Comparison of ENCODE assay signal across 9 mouse cellular contexts in the genomic region with DNA sequence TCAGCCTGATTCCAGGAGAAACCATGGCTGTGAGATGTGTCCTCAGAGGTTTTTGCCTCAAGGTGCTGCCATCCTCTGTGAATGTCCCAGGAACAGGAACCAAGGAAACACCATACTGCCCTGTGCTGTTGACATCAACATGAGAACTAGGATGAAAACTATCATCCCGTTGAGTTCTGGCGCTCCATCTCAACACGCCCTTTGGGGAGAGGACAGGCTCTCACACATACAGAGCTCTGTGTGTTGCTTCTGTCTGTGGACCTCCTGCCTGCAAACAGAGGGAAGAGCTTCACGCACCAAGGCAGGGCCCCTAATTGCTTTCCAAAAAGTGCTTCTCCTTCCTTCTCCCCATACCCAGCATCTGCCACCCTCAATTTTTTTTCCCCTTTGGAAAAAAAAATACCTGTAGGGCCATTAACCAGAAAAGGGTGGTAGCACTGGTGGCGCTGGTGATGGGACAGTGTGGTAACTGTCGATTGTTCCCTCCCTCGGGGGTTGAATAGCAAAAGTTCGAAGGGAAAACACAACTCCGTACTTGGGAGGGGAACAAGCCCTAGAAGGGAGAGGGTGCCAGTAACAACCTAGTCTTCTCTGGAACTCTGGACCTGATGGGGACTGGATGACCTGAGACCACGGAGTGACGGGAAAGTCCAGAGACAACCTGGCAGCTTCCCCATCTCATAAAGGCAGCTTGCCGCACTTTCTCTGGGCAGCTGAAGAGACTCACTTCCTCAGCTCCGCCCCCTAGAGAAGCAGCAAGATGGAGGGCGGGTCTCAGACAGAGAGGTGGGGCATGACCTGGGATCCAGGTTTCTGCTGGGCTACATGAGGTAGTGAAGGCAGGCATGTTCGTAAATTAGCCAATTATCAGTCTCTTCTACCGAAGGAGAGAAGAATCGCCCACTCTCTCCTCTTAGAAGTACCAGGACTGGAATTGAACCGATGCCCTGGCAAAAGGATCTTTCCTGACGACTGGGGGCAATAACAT. TPM values are rescaled to one million over a fixed set of nuclear protein-coding genes. Genes with fewer than 3 reads are reported as not detected.
DNase-seq lines count a peak whose midpoint lies in the region; ATAC-seq and TF ChIP-seq lines count a peak whose summit lies in the region.
"Had no signal": no experiment of that assay in that cellular context is flagged by ENCODE, and none has a peak within 500 bp of the region (broad histone marks: within the 10 kb centered on the region; RNA-seq: fewer than 3 reads in every experiment).

No protein-coding gene starts in this region.

- H3K9me3 ChIP-seq in midbrain, embryonic 11.5 days (ENCODE audit: control insufficient read depth, low read length): no peaks in the 10 kb centered on the region
- H3K9me3 ChIP-seq in midbrain, embryonic 14.5 days (ENCODE audit: control insufficient read depth, low read length): no peaks in the 10 kb centered on the region
- H3K9me3 ChIP-seq in limb, embryonic 14.5 days (ENCODE audit: control insufficient read depth, low read length): no peaks in the 10 kb centered on the region
- H3K9me3 ChIP-seq: embryonic facial prominence, embryonic 12.5 days had no signal

- no peak for ATAC-seq in midbrain, embryonic 11.5 days (ENCODE audit: low FRiP score)
- ATAC-seq in midbrain, embryonic 14.5 days (ENCODE audit: low FRiP score, low TSS enrichment): no peak
- peak; percentile 70 for ATAC-seq in erythroid progenitor cell, adult 5-6 weeks (replicated peaks; ENCODE audit: low FRiP score, poor library complexity, severe bottlenecking)
- ATAC-seq in limb, embryonic 14.5 days (ENCODE audit: low FRiP score, low read depth): no peak

- no peak overlapping the region for H3K4me3 ChIP-seq in midbrain, embryonic 11.5 days (ENCODE audit: low read depth, low read length)
- H3K4me3 ChIP-seq in midbrain, embryonic 14.5 days (replicated peaks; ENCODE audit: low read depth, low read length): no peak overlapping the region
- no peak overlapping the region for H3K4me3 ChIP-seq in limb, embryonic 14.5 days (replicated peaks; ENCODE audit: low read length)
- H3K4me3 ChIP-seq: embryonic facial prominence, embryonic 12.5 days had no signal

- no peak overlapping the region for H3K4me2 ChIP-seq in midbrain, embryonic 11.5 days
- no peak overlapping the region for H3K4me2 ChIP-seq in midbrain, embryonic 14.5 days (ENCODE audit: low read length)
- peak overlapping the region; percentile 7; the same call in 1 of the 2 replicates for H3K4me2 ChIP-seq in limb, embryonic 14.5 days (replicated peaks; ENCODE audit: low read depth, low read length, severe bottlenecking)
- H3K4me2 ChIP-seq: embryonic facial prominence, embryonic 12.5 days had no signal

- TF ChIP-seq POLR2A in limb, embryonic 14.5 days (IDR thresholded peaks at IDR 0.05; ENCODE audit: borderline replicate concordance, extremely low read depth, insufficient read depth, insufficient read length): no peak

- H3K9ac ChIP-seq in midbrain, embryonic 11.5 days (ENCODE audit: low read length): no peak overlapping the region
- no peak overlapping the region for H3K9ac ChIP-seq in midbrain, embryonic 14.5 days (replicated peaks; ENCODE audit: low read length)
- H3K9ac ChIP-seq in limb, embryonic 14.5 days (ENCODE audit: low read depth, low read length, severe bottlenecking): no peak overlapping the region
- H3K9ac ChIP-seq: embryonic facial prominence, embryonic 12.5 days had no signal

- peak; percentile 80 for DNase-seq in midbrain, embryonic 11.5 days (ENCODE audit: low spot score, missing footprints)
- DNase-seq in midbrain, embryonic 14.5 days: no peak
- no peak for DNase-seq in limb, embryonic 14.5 days (ENCODE audit: low spot score)
- DNase-seq in natural killer cell, adult 2 months (ENCODE audit: low spot score in 2 of 2): peak; percentile 89 to 90
- no peak for DNase-seq in ovary, postnatal 10 days (ENCODE audit: low spot score)
- DNase-seq in retina, embryonic 14.5 days (ENCODE audit: low spot score): no peak
- no peak for DNase-seq in cerebellum, adult 11 months

- WGBS in midbrain, embryonic 11.5 days: 39% methylated on average over 19 of the region's 19 CpGs
- WGBS in midbrain, embryonic 14.5 days: 41% methylated on average over 19 of the region's 19 CpGs
- WGBS in limb, embryonic 14.5 days: 31% methylated on average over 19 of the region's 19 CpGs

- no peaks in the 10 kb centered on the region for H3K27me3 ChIP-seq in midbrain, embryonic 11.5 days (ENCODE audit: control insufficient read depth, insufficient read depth, low read length)
- no peaks in the 10 kb centered on the region for H3K27me3 ChIP-seq in midbrain, embryonic 14.5 days (ENCODE audit: control insufficient read depth, insufficient read depth, low read length)
- no peaks in the 10 kb centered on the region for H3K27me3 ChIP-seq in limb, embryonic 14.5 days (ENCODE audit: control insufficient read depth, insufficient read depth, low read length)
- H3K27me3 ChIP-seq: embryonic facial prominence, embryonic 12.5 days had no signal

- no peak overlapping the region for H3K27ac ChIP-seq in midbrain, embryonic 11.5 days (ENCODE audit: low read depth, low read length)
- no peak overlapping the region for H3K27ac ChIP-seq in midbrain, embryonic 14.5 days (replicated peaks; ENCODE audit: low read depth, low read length)
- no peak overlapping the region for H3K27ac ChIP-seq in limb, embryonic 14.5 days (replicated peaks; ENCODE audit: low read depth, low read length)
- H3K27ac ChIP-seq: embryonic facial prominence, embryonic 12.5 days had no signal

- peaks cover 3% of the 10 kb centered on the region; the same call in 1 of the 2 replicates for H3K36me3 ChIP-seq in midbrain, embryonic 11.5 days (ENCODE audit: control insufficient read depth, insufficient read depth, low read length)
- H3K36me3 ChIP-seq in midbrain, embryonic 14.5 days (ENCODE audit: control insufficient read depth, insufficient read depth, low read length): peaks cover 21% of the 10 kb centered on the region
- H3K36me3 ChIP-seq in limb, embryonic 14.5 days (ENCODE audit: control insufficient read depth, insufficient read depth, low read length): peaks cover 18% of the 10 kb centered on the region

- H3K4me1 ChIP-seq in midbrain, embryonic 11.5 days (ENCODE audit: control insufficient read depth, insufficient read depth, low read length): no peaks in the 10 kb centered on the region
- H3K4me1 ChIP-seq in midbrain, embryonic 14.5 days (ENCODE audit: control insufficient read depth, insufficient read depth, low read length): no peaks in the 10 kb centered on the region
- H3K4me1 ChIP-seq in limb, embryonic 14.5 days (ENCODE audit: control insufficient read depth, insufficient read depth, low read length): no peaks in the 10 kb centered on the region
- H3K4me1 ChIP-seq: embryonic facial prominence, embryonic 12.5 days had no signal

RNA-seq across cellular contexts. Expression of a gene that starts 11.1 kb away (rescaled TPM):
- 148 and 163 TPM in 2 replicates for polyA plus RNA-seq in midbrain, embryonic 11.5 days (2014; fragmentation: Nextera tagmentation; extraction: Ambion mirVana)
- polyA plus RNA-seq in midbrain, embryonic 14.5 days (2014; fragmentation: Nextera tagmentation; extraction: Ambion mirVana): 150 and 163 TPM in 2 replicates
- total RNA-seq in erythroid progenitor cell, adult 5-6 weeks (2015; ENCODE audit: low replicate concordance): 101 and 170 TPM in 2 replicates
- total RNA-seq in erythroid progenitor cell, adult 5-6 weeks (2017; ENCODE audit: low replicate concordance): 27.0 and 66.5 TPM in 2 replicates
- polyA plus RNA-seq in limb, embryonic 14.5 days (2012; rRNA removed): 106 and 121 TPM in 2 replicates
- 167 and 181 TPM in 2 replicates for polyA plus RNA-seq in limb, embryonic 14.5 days (2014; fragmentation: Nextera tagmentation; extraction: Ambion mirVana)

RNA-seq across cellular contexts. Expression of a gene that starts 11.9 kb away (rescaled TPM):
- polyA plus RNA-seq in midbrain, embryonic 11.5 days (2014; fragmentation: Nextera tagmentation; extraction: Ambion mirVana): 7.0 and 9.0 TPM in 2 replicates
- 54.5 and 63.4 TPM in 2 replicates for polyA plus RNA-seq in midbrain, embryonic 14.5 days (2014; fragmentation: Nextera tagmentation; extraction: Ambion mirVana)
- 6.7 and 8.6 TPM in 2 replicates for total RNA-seq in erythroid progenitor cell, adult 5-6 weeks (2015; ENCODE audit: low replicate concordance)
- 9.2 and 21.3 TPM in 2 replicates for total RNA-seq in erythroid progenitor cell, adult 5-6 weeks (2017; ENCODE audit: low replicate concordance)
- 6.5 and 7.3 TPM in 2 replicates for polyA plus RNA-seq in limb, embryonic 14.5 days (2012; rRNA removed)
- polyA plus RNA-seq in limb, embryonic 14.5 days (2014; fragmentation: Nextera tagmentation; extraction: Ambion mirVana): 2.2 and 2.9 TPM in 2 replicates

RNA-seq across cellular contexts. Expression of a gene that starts 45.0 kb away (rescaled TPM):
- 2.6 and 2.9 TPM in 2 replicates for polyA plus RNA-seq in midbrain, embryonic 11.5 days (2014; fragmentation: Nextera tagmentation; extraction: Ambion mirVana)
- 0.47 TPM in 1 of 2 replicates, not detected in the other for polyA plus RNA-seq in midbrain, embryonic 14.5 days (2014; fragmentation: Nextera tagmentation; extraction: Ambion mirVana)
- 946 and 1,145 TPM in 2 replicates for total RNA-seq in erythroid progenitor cell, adult 5-6 weeks (2015; ENCODE audit: low replicate concordance)
- 341 and 501 TPM in 2 replicates for total RNA-seq in erythroid progenitor cell, adult 5-6 weeks (2017; ENCODE audit: low replicate concordance)
- polyA plus RNA-seq in limb, embryonic 14.5 days (2012; rRNA removed): 1.1 and 3.3 TPM in 2 replicates
- 1.7 TPM in 2 replicates for polyA plus RNA-seq in limb, embryonic 14.5 days (2014; fragmentation: Nextera tagmentation; extraction: Ambion mirVana)

Comparison
In these comparisons a context has a peak if more than half of its experiments do, and no peak if none do; other contexts are left out.
1. DNase-seq: peak in midbrain, embryonic 11.5 days (single experiment) and natural killer cell, adult 2 months (2 of 2); none in midbrain, embryonic 14.5 days (single experiment), limb, embryonic 14.5 days (single experiment), ovary, postnatal 10 days (single experiment), retina, embryonic 14.5 days (single experiment) and cerebellum, adult 11 months (single experiment).